Mouse (Mus musculus): ENCODE data around the gene Atp1a1.
A peak's percentile ranks its signal among the peaks of the same experiment; 100 is the strongest.

The Atp1a1 gene

DNA sequence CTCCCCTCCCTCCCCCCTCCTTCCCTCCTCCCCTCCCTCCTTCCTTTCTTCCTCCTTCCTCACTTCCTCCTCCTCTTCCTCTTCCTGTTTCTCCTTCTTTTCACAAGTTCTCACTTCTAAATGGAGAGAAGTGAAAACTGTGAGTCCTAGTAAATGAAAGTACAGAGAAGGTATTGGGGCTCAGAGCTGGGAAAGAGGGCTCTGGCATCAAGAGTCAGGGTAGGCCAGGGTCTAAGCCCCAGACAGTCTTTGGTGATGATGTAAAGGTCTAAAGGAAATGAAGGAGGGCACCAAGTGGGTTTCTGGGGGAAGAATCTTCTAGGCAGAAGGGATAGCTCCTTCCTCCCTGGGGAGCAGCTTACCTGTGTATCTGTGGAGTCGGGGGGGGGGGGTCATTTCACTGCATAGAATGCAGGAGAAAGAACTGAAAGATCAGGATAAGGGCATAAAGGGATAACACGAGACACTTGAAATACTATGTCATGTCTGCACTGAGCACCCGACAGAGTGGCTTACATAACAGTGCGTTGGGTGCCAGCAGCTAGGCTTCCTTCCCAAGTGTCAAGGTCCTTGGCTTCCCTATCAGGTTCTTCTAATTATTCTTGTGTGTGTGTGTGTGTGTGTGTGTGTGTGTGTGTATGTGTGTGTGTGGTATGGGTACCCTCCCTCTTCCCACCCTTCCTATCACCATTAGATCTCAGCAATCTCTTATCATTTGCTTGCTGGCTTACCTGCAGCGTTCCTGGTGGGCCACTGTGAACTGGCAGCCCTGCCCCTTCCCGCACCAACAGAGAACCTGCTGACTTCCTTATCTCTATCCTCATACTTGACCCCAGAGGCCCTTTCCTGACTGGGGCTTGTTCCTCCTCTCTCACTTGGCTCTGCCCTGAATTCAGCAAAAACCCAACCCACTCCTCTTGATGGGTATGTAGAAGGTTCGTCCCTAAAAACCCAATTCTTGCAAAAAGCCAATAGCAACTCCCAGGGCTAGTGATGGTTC, 51.6 kb downstream of the Atp1a1 start:
- no peak for DNase-seq (ENCODE audit: low spot score)

DNA sequence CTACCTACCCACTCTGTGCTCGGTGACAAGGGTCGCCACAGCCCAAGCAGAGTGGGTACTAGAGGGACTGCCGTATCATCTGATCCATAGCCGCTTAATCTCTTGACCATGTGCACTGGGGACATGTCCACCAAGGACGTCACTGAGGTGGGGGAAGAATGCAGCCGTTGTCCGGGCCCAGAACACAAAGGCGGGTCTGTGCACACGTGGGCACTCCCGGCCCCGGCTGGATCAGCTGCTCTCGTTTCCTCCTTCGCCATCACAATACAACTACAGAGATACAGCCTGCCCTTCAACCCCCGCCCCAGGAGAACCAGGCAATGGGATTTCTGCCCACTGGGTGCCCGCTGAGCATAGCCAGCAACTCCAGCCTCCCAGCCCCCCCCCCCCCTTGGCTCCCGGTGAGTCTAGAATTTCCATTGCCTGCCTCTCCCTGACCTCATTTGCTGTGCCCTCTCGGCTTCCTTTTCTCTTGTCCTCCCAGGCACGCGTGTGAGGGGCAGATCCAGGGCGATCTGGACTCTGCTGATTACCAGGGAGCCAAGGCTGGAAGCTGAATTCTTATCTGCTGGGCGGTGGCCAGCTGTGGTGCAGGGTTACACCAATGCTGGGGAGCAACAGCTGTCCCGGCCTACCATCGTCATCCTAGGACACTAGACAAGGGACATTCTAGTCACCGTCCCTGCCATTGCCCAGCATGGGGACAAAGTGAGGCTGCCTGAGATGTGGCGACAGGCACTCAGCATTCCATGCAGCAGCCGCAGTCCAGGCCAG, 52.8 kb downstream of the Atp1a1 start:
- DNase-seq (ENCODE audit: low spot score) = peak; percentile 68

DNA sequence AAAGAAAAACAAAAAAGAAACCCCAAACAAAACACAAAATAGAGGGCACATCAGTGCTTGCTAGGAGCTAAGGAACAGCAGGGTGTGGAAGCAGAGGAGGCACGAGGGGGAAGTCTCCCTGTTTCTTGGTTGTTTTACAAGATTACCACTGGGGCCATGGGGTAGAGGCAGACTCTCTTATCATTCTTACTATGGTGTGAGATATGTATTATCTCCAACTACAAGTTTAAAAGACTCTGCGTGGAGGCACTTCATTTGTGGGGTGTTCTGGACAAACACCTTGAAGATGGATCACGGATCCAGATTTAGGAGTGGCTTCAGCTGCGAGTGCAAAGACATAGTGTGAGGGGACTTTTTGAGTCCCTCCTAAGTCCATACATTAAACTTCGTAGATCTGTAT, 54.7 kb downstream of the Atp1a1 start:
- DNase-seq (ENCODE audit: low spot score) = no peak

DNA sequence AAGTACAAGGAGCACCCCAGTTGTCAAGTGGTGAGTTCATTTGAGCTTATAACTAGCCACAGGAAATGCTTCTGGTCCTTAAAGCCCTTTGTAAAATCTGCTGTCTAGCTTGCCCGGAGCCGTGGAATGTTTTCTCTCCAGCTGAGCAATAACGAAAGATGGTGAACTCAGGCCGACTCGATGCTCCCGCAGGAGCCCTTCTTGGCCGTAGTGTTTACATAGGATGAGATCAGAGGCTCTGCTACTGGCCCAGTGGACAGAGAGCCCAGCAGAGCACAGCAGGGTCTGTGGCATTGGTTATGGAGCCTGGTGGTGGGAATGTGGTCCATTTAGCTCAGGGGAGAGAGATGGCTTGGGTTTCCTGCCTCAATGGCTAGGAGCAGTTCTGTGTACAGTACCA, 60.4 kb downstream of the Atp1a1 start:
- no peak for DNase-seq (ENCODE audit: low spot score)

DNA sequence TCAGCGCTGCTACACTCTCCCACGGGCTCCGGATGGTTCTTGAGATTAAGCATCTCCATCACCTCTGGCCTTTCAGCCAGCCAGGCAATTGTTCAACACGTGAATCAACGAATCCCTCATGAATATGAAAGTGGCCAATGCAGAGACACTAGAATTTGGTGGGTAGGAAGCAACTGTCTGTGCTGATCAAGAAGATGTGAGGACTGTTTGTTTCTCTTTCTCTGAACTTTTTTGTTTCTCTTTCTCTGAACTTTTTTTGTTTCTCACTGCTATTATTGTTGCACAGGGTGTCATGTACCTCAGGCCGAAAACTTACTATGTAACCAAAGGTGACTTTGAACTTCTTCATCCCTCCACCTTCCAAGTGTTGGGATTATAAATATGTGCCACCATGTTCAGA, 62.9 kb downstream of the Atp1a1 start:
- no peak for DNase-seq (ENCODE audit: low spot score)

DNA sequence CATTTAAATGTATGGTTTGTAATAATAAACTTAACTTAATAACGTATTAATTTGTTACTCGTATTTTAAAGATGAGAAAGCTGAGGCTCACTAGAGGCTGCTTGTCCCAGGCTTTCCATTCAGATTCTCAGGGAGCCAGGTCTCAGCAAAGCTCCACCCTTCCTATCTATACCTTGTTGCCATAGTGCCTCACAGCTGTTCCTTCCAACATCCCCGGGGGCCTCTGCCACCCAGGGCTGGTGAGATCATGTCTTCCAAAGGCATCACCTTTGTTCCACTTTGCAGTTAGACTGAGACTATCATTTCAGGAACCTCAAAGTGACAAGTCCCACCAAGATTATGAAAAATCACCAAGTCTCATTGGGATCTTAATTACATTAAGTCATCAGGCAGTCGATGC, 63.9 kb downstream of the Atp1a1 start:
- DNase-seq (ENCODE audit: low spot score) = no peak

DNA sequence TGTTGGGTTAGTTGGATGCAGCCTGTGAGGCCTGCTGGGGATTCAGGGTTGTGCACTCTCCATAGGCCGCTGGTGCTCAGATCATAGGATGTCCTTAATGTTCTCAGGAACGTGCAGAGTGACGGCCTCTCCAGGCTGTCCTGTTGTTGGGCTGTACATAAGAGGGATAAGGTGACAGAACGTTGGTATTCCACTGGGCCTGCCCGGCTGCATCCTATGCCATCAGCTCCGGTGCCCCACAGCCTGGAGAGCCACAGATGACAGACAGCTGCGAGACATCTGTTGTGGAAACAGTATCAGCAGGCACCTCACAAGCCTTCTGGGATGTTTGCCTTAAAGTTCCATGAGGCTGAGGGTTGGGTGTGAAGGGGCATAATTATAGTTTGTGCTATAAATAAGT, 68.2 kb downstream of the Atp1a1 start:
- DNase-seq (ENCODE audit: low spot score) = no peak

DNA sequence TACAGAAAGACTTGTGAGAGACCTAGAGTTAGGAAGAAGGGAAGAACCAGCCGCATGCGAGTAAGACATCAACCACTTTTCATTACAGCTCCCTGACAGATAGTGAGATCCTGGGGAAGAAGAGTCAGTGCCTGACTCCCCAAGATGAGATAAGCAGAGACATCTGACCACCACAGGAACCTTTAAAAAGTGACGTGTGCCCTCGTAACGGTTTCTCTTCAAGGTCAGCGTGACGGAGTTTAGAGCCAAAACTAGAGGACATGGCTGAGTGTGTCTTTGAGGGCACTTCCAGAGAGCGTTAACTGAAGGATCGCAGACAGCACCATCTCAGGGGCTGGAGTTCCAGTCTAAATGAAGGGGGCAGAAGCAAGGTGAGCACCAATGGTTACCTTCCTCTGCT, 70.2 kb downstream of the Atp1a1 start:
- DNase-seq (ENCODE audit: low spot score) = no peak

DNA sequence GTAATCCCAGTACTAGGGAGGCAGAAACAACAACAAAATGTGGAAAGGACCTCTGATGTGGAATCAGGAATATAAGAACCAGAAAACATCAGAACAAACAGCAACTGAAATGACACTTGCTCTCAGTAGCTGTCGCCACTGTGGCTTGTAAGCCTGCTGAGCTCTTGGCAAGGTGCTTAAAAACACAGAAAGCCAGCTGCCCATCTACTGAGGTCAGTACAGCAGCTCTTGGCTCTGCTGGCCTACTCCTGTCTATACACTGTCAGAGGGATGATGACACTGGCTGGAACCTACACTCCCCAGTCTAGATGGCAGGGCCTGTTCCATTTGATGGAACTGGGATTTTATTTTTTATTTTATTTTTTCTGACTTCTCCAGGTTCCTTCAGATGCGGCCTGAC, 71.1 kb downstream of the Atp1a1 start:
- no peak for DNase-seq (ENCODE audit: low spot score)

DNA sequence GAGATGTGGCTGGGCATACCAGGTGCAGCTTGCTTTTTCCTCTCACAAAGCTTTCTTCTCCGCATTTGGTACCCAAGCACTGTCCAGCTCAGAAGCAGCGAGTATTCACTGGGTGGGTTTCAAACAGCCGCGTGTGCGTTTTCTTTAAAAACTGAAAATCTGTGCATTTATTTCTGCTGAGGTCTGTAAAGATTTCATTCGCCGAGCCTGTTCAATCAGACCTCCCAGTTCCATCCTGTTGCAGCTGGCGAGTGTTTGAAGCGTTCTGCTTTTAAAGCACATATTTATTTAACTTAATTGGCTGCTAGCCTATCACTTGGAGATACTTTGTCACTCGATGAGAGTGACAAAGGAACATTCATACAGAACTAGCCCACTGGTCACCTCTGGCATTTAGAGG, 73.6 kb downstream of the Atp1a1 start:
- DNase-seq (ENCODE audit: low spot score) = no peak

DNA sequence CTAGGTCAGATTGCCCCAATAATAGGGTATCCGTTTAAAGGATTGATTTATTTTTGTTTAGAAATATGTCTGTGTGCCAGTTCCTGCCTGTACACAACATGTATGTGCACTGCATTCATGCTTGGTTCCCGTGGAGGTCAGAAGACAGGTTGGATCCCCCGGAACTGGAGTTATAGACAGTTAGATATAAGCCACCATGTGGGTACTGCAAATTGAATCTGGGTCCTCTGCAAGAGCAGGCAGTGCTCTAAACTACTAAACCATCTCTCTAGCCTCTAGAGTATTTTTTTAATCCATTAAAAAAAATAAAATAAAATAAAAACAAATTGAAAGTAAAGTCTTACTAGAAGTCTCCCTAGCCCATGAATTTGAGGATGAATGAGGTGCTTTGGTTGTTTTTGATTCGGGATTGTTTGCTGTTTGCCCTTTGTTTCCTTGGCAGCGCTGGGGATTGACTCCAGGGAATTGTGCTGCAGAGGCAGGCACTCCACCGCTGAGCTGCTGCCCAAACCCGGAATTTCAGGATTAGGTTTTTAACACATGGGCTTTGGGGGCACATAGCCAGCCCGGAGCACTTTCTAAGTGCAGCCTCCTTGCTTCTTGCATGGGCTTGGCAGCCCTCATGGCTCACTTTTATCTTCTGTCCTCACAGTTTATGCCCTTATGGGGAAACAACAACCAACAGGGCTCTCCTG, 75.4 kb downstream of the Atp1a1 start:
- DNase-seq (ENCODE audit: low spot score) = no peak

DNA sequence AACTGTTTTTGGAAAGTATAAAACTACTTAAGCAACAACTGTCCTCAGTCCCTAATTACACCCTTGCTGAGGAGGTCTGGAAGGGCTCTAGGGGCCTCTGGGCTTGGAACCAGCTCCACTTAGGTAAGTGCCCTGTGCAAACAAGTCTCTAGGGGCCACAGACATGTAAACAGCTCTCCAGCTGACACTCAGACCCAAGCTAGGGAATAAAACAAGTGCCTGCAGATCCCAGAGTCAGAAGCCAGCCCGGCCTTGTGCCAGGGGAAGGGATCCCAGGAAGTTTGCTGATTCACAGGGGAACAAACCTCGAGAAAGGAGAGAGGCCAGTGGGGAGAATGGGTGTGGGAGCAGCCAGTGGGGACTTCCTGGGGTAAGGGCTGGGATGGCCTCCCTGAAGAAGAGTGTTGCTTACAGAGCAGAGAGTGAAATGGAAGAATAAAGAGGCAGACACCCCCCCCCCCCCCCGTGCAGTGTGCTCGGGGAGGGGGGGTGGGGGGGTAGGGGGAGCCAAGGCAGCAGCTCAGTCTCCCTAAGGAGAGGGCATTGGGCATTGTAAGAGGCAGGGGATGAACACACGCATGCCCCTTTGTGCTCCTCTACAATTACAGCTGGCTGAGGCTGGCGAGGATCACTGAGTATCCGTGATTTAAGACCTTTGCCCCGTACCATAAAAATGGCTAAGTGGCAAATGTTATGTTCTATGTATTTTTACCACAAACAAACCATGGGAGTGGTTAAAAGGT, 76.2 kb downstream of the Atp1a1 start:
- DNase-seq (ENCODE audit: low spot score) = no peak

DNA sequence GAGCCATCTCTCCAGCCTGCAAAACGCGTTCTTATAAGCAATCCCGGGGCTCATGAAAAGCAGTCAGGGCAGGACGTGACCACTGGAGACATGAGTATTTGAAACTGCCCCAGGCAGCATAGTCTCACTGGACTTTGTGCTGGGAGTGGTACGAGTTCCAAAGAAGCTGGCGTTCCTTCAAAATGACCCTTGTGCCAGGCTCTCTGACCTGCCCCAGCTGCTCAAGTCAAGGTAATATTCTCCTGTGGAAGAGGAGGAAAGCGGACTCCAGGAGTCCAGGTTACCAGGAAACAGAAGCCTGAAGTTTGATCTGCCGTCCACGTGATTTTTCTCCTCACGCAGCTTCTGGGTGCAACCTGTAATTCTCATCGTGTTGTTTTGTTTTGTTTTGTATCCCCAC, 77.9 kb downstream of the Atp1a1 start:
- DNase-seq (ENCODE audit: low spot score) = no peak

Data from testis, postnatal 10 days (tissue).